Mouse (Mus musculus) left cerebral cortex, adult 18-20 months (tissue): ENCODE results near the gene Entpd1. TPM values are rescaled to one million over a fixed set of nuclear protein-coding genes. Genes with fewer than 3 reads are reported as not detected.

Experiments
- DNase-seq, 2 experiments: peaks; one replicate each; pipeline ENCODE4 v3.0.0; 2021 to 2022; ENCODE audit warnings: low spot score in 2 of 2, mixed read lengths in 1 of 2
- total RNA-seq, 2 experiments: library from RNA; stranded (reverse); gene quantifications; 2 replicates each; pipeline ENCODE4 v1.2.3; 2021

Gene Entpd1
- total RNA-seq, 2 experiments from 2014 or later, result 18.2 to 18.9 TPM

- DNase-seq, result no peak
Observed at GRCm38 (mm10) chr19:40625935-40626334, 13.8 kb downstream of the Entpd1 start.

GRCm38 (mm10) chr19:40628950-40629349 is 16.8 kb downstream of the Entpd1 start:
- DNase-seq, result no peak

- DNase-seq, result peak; percentile 58 to 79
Observed at GRCm38 (mm10) chr19:40630096-40630495, 17.9 kb downstream of the Entpd1 start.

- DNase-seq, result no peak
Observed at GRCm38 (mm10) chr19:40630606-40631005, 18.4 kb downstream of the Entpd1 start.

GRCm38 (mm10) chr19:40632193-40632592 is 20.0 kb downstream of the Entpd1 start:
- no peak for DNase-seq

GRCm38 (mm10) chr19:40632668-40633067 is 20.5 kb downstream of the Entpd1 start:
- no peak for DNase-seq

- DNase-seq, result no peak
Observed at GRCm38 (mm10) chr19:40633144-40633543, 21.0 kb downstream of the Entpd1 start.

- DNase-seq, result no peak
Observed at GRCm38 (mm10) chr19:40637091-40637490, 24.9 kb downstream of the Entpd1 start.

GRCm38 (mm10) chr19:40637601-40638000 is 25.4 kb downstream of the Entpd1 start:
- DNase-seq, result no peak

- DNase-seq, result no peak
Observed at GRCm38 (mm10) chr19:40638582-40638981, 26.4 kb downstream of the Entpd1 start.

GRCm38 (mm10) chr19:40639729-40640304 is 27.7 kb downstream of the Entpd1 start:
- DNase-seq, result no peak

GRCm38 (mm10) chr19:40640799-40641198 is 28.6 kb downstream of the Entpd1 start:
- DNase-seq, result no peak

GRCm38 (mm10) chr19:40643846-40644245 is 31.7 kb downstream of the Entpd1 start:
- no peak for DNase-seq

GRCm38 (mm10) chr19:40646379-40646778 is 34.2 kb downstream of the Entpd1 start:
- no peak for DNase-seq

- no peak for DNase-seq
Observed at GRCm38 (mm10) chr19:40647319-40648158, 35.4 kb downstream of the Entpd1 start.

- no peak for DNase-seq
Observed at GRCm38 (mm10) chr19:40650090-40650489, 37.9 kb downstream of the Entpd1 start.

- no peak for DNase-seq
Observed at GRCm38 (mm10) chr19:40656207-40656606, 44.0 kb downstream of the Entpd1 start.

- DNase-seq, result no peak
Observed at GRCm38 (mm10) chr19:40658281-40658680, 46.1 kb downstream of the Entpd1 start.

GRCm38 (mm10) chr19:40658935-40659334 is 46.8 kb downstream of the Entpd1 start:
- no peak for DNase-seq

GRCm38 (mm10) chr19:40659651-40660478 is 47.7 kb downstream of the Entpd1 start:
- DNase-seq, result peak in 1 of 2 experiments; percentile 12

GRCm38 (mm10) chr19:40660510-40660909 is 48.3 kb downstream of the Entpd1 start:
- no peak for DNase-seq

GRCm38 (mm10) chr19:40661108-40661507 is 48.9 kb downstream of the Entpd1 start:
- DNase-seq, result no peak
